Mouse (Mus musculus) hindbrain, embryonic 11.5 days (tissue): Measurements from ENCODE around the gene Sf3b2. TPM values are rescaled to one million over a fixed set of nuclear protein-coding genes. Genes with fewer than 3 reads are reported as not detected.

ENCODE experiments used
- ATAC-seq: fragments of 200-750 bp; cut with Nextera tagmentation; 2 replicates; pipeline ENCODE4 v1.8.0; 2017; ENCODE audit warnings: mild to moderate bottlenecking, moderate TSS enrichment, moderate library complexity; ENCODE audit not compliant: low FRiP score
- DNase-seq: peaks from one replicate; pipeline ENCODE4 v3.0.0-alpha.2; 2015; ENCODE audit warnings: low spot score
- H3K27ac ChIP-seq: fragments of 300-500 bp; sonication (generic); 2 replicates; pipeline ENCODE4 v1.5.1; 2014; ENCODE audit warnings: mild to moderate bottlenecking, low read depth, low read length
- H3K27me3 ChIP-seq: fragments of 300-500 bp; sonication (generic); 2 replicates; pipeline ENCODE4 v1.6.1; 2014; ENCODE audit warnings: mild to moderate bottlenecking, low read length, moderate library complexity, mixed read lengths; ENCODE audit not compliant: control insufficient read depth, insufficient read depth
- H3K36me3 ChIP-seq: fragments of 300-500 bp; sonication (generic); 2 replicates; pipeline ENCODE4 v1.6.1; 2014; ENCODE audit warnings: mild to moderate bottlenecking, low read length, moderate library complexity, mixed read lengths; ENCODE audit not compliant: control insufficient read depth, insufficient read depth
- H3K4me1 ChIP-seq: fragments of 300-500 bp; sonication (generic); replicated peaks from 2 replicates; pipeline ENCODE4 v1.6.1; 2014; ENCODE audit warnings: low read length, mixed read lengths; ENCODE audit not compliant: control insufficient read depth, insufficient read depth
- H3K4me2 ChIP-seq: fragments of 300-500 bp; sonication (generic); replicated peaks from 2 replicates; pipeline ENCODE4 v1.6.1; 2014; ENCODE audit warnings: mild to moderate bottlenecking, low read depth, low read length
- H3K4me3 ChIP-seq: fragments of 300-500 bp; sonication (generic); 2 replicates; pipeline ENCODE4 v1.5.1; 2014; ENCODE audit warnings: low read depth, low read length
- H3K9ac ChIP-seq: fragments of 300-500 bp; sonication (generic); 2 replicates; pipeline ENCODE4 v1.6.1; 2014; ENCODE audit warnings: low read depth, low read length
- H3K9me3 ChIP-seq: fragments of 300-500 bp; sonication (generic); 2 replicates; pipeline ENCODE4 v1.6.1; 2016; ENCODE audit warnings: low read length; ENCODE audit not compliant: control insufficient read depth
- WGBS: fragments of 180-500 bp; shearing (Covaris S2); extraction: QIAGEN DNeasy Blood & Tissue Kit; methylation state at CpG from one replicate; pipeline ENCODE4 v1.1.7; 2014; 5-methylcytosine and 5-hydroxymethylcytosine counted together
- polyA plus RNA-seq: library from polyadenylated mRNA; unstranded; fragments of >200 nt; fragmentation: Nextera tagmentation; extraction: Ambion mirVana; gene quantifications from 2 replicates; pipeline ENCODE4 v1.2.1, GENCODE M21; 2014

Sf3b2 gene
- polyA plus RNA-seq, 1 experiment from 2014 or later, result 404 TPM

DNA sequence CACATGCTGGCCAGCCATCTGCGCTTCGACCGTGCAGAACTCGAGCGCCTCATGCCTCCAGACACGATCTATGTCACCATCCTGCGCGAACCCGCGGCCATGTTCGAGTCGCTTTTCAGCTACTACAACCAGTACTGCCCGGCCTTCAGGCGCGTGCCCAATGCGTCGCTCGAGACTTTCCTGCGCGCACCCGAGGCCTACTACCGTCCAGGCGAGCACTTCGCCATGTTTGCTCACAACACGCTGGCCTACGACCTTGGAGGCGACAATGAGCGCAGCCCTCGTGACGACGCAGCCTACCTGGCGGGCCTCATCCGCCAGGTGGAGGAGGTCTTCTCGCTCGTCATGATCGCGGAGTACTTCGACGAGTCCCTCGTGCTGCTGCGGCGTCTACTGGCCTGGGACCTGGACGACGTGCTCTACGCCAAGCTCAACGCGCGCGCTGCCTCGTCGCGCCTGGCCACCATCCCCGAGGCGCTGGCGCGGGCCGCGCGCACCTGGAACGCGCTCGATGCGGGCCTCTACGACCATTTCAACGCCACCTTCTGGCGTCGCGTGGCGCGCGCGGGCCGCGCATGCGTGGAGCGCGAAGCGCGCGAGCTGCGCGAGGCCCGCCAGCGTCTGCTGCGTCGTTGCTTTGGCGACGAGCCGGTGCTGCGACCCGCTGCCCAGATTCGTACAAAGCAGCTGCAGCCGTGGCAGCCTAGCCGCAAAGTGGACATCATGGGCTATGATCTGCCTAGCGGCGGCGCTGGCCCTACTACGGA, 11.9 kb upstream of the Sf3b2 start:
- H3K36me3 ChIP-seq, result peaks cover 9% of the 10 kb centered on the region; the same call in 1 of the 2 replicates

GRCm38 (mm10) chr19:5306279-5306678, 11.0 kb upstream of the Sf3b2 start:
- H3K9me3 ChIP-seq, result peaks cover 5% of the 10 kb centered on the region; the same call in 1 of the 2 replicates
- peaks cover 12% of the 10 kb centered on the region for H3K27me3 ChIP-seq
- 81% methylated on average over 6 of the region's 6 CpGs for WGBS
- H3K9ac ChIP-seq, result no peak overlapping the region
- H3K4me1 ChIP-seq, result no peaks in the 10 kb centered on the region
- no peak overlapping the region for H3K4me2 ChIP-seq
- no peak overlapping the region; the same call in 1 of the 2 replicates for H3K4me3 ChIP-seq
- DNase-seq (peak; percentile 19), ATAC-seq (no peak)
- H3K27ac ChIP-seq, result no peak overlapping the region
- peaks cover 9% of the 10 kb centered on the region; the same call in 1 of the 2 replicates for H3K36me3 ChIP-seq

More for the DNA sequence above, 11.9 kb upstream of the Sf3b2 start:
- DNase-seq (peak; percentile 63), ATAC-seq (no peak)
- no peak overlapping the region for H3K27ac ChIP-seq
- peaks cover 5% of the 10 kb centered on the region; the same call in 1 of the 2 replicates for H3K9me3 ChIP-seq
- H3K4me1 ChIP-seq, result no peaks in the 10 kb centered on the region
- peak overlapping the region; percentile 31; the same call in 1 of the 2 replicates for H3K9ac ChIP-seq
- WGBS, result 42% methylated on average over 98 of the region's 98 CpGs
- peak overlapping the region; percentile 17 for H3K4me3 ChIP-seq
- H3K27me3 ChIP-seq, result peaks cover 12% of the 10 kb centered on the region
- H3K4me2 ChIP-seq, result peak overlapping the region; percentile 21

GRCm38 (mm10) chr19:5302455-5302854, 7.2 kb upstream of the Sf3b2 start:
- Histone ChIP-seq H3K4me1 (peaks cover 5% of the 10 kb centered on the region), H3K27ac (no peak overlapping the region), H3K27me3 (peaks cover 7% of the 10 kb centered on the region), H3K4me3 (no peak overlapping the region), H3K9ac (no peak overlapping the region), H3K36me3 (peaks cover 9% of the 10 kb centered on the region; the same call in 1 of the 2 replicates), H3K9me3 (peaks cover 5% of the 10 kb centered on the region; the same call in 1 of the 2 replicates), H3K4me2 (no peak overlapping the region)
- DNase-seq (peak; percentile 71), ATAC-seq (no peak)
- 18% methylated on average over 4 of the region's 4 CpGs for WGBS

- Histone ChIP-seq H3K9me3 (no peaks in the 10 kb centered on the region), H3K36me3 (no peaks in the 10 kb centered on the region), H3K27ac (no peak overlapping the region), H3K4me3 (no peak overlapping the region), H3K4me1 (peaks cover 5% of the 10 kb centered on the region), H3K27me3 (no peaks in the 10 kb centered on the region), H3K4me2 (no peak overlapping the region), H3K9ac (no peak overlapping the region)
- no peak for ATAC-seq
- 78% methylated on average over 6 of the region's 6 CpGs for WGBS
- no peak for DNase-seq
Observed at GRCm38 (mm10) chr19:5300588-5300987, 5.3 kb upstream of the Sf3b2 start.

- ATAC-seq, result peak; percentile 50
- no peaks in the 10 kb centered on the region for H3K27me3 ChIP-seq
- H3K27ac ChIP-seq, result peak within 1 kb of the TSS; percentile 77
- H3K9me3 ChIP-seq, result no peaks in the 10 kb centered on the region
- 5% methylated on average over 30 of the region's 32 CpGs for WGBS
- peak within 1 kb of the TSS; percentile 72 for H3K4me2 ChIP-seq
- peaks cover 12% of the 10 kb centered on the region for H3K4me1 ChIP-seq
- DNase-seq, result peak; percentile 65
- H3K9ac ChIP-seq, result peak within 1 kb of the TSS; percentile 88
- H3K36me3 ChIP-seq, result no peaks in the 10 kb centered on the region
- peak within 1 kb of the TSS; percentile 54 for H3K4me3 ChIP-seq
Observed at GRCm38 (mm10) chr19:5297903-5298800, 2.9 kb upstream of the Sf3b2 start, which contains the start of gene Gal3st3. TSS of gene Gal3st3 (plus strand) at chr19:5298331.

- ATAC-seq (no peak), DNase-seq (no peak)
- Histone ChIP-seq H3K36me3 (peaks cover 4% of the 10 kb centered on the region), H3K27ac (no peak overlapping the region), H3K9ac (no peak overlapping the region), H3K9me3 (no peaks in the 10 kb centered on the region), H3K4me3 (no peak overlapping the region), H3K4me2 (no peak overlapping the region), H3K27me3 (no peaks in the 10 kb centered on the region), H3K4me1 (peaks cover 12% of the 10 kb centered on the region)
- WGBS, result 81% methylated on average over 5 of the region's 5 CpGs
Observed at GRCm38 (mm10) chr19:5296630-5297029, 1.4 kb upstream of the Sf3b2 start.

- Histone ChIP-seq H3K27ac (peak overlapping the region; percentile 76), H3K9ac (peak overlapping the region; percentile 79), H3K36me3 (peaks cover 4% of the 10 kb centered on the region), H3K27me3 (no peaks in the 10 kb centered on the region), H3K9me3 (no peaks in the 10 kb centered on the region), H3K4me1 (peaks cover 12% of the 10 kb centered on the region), H3K4me3 (peak overlapping the region; percentile 88), H3K4me2 (peak overlapping the region; percentile 77)
- 6% methylated on average over 13 of the region's 13 CpGs for WGBS
- DNase-seq, result no peak
- ATAC-seq, result peak; percentile 65
Observed at GRCm38 (mm10) chr19:5295736-5296075, 451 bp upstream of the Sf3b2 start.

- peaks cover 3% of the 10 kb centered on the region; the same call in 1 of the 2 replicates for H3K4me1 ChIP-seq
Observed at GRCm38 (mm10) chr19:5278381-5278780, 16.9 kb downstream of the Sf3b2 start.

More at GRCm38 (mm10) chr19:5278381-5278780, 16.9 kb downstream of the Sf3b2 start:
- Histone ChIP-seq H3K36me3 (0 out of 2 replicates have a peak, but pooled peaks cover 21% of the 10 kb centered on the region), H3K27me3 (no peaks in the 10 kb centered on the region), H3K9me3 (no peaks in the 10 kb centered on the region), H3K4me3 (no peak overlapping the region), H3K4me2 (no peak overlapping the region), H3K27ac (no peak overlapping the region), H3K9ac (no peak overlapping the region)
- WGBS, result 89% methylated on average over 8 of the region's 8 CpGs
- DNase-seq, result no peak
- ATAC-seq, result no peak
